In the genomic region with DNA sequence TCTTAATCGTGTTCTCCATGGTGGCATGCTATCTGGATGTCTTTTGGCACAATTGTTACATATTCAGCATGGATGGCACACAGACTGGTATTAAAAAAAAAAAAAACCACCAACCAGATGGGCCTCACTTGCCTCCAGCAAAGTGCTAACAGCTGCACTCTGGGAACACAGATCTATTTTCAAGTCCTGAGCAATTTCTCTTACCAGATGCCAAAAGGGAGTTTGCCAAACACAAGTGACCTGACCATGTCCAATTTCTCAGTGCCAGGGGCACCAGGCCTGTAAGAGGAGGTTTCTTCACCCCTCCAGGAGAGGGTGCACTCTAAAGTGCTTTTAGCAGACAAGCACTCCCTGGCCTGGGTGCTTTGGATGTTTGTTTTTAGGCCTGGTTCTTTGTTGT, we compare ENCODE assay signal across 17 mouse cellular contexts. TPM values are rescaled to one million over a fixed set of nuclear protein-coding genes. Genes with fewer than 3 reads are reported as not detected.
DNase-seq lines count a peak whose midpoint lies in the region; ATAC-seq and TF ChIP-seq lines count a peak whose summit lies in the region.
"Had no signal": no experiment of that assay in that cellular context is flagged by ENCODE, and none has a peak within 500 bp of the region (broad histone marks: within the 10 kb centered on the region; RNA-seq: fewer than 3 reads in every experiment).

No protein-coding gene starts in this region.

- 47% methylated on average over 1 of the region's 1 CpGs for WGBS in forebrain, embryonic 14.5 days
- 38% methylated on average over 1 of the region's 1 CpGs for WGBS in forebrain, embryonic 16.5 days
- 48% methylated on average over 1 of the region's 1 CpGs for WGBS in hindbrain, postnatal 0 days
- 71% methylated on average over 1 of the region's 1 CpGs for WGBS in hindbrain, embryonic 10.5 days

- H3K4me2 ChIP-seq in forebrain, embryonic 14.5 days (ENCODE audit: low read length): no peak overlapping the region
- H3K4me2 ChIP-seq in forebrain, embryonic 16.5 days (ENCODE audit: low read length): no peak overlapping the region
- no peak overlapping the region for H3K4me2 ChIP-seq in hindbrain, postnatal 0 days (ENCODE audit: low read depth, low read length)
- H3K4me2 ChIP-seq: hindbrain, embryonic 13.5 days; liver, embryonic 11.5 days; midbrain, embryonic 11.5 days had no signal

- ATAC-seq in forebrain, embryonic 14.5 days: no peak
- no peak for ATAC-seq in forebrain, embryonic 16.5 days
- peak; percentile 45; the same call in 1 of the 2 replicates for ATAC-seq in hindbrain, postnatal 0 days
- no peak for ATAC-seq in CD4-positive, CD25-positive, alpha-beta regulatory T cell, adult 4 months

- no peaks in the 10 kb centered on the region for H3K9me3 ChIP-seq in forebrain, embryonic 14.5 days (replicated peaks; ENCODE audit: control insufficient read depth, low read length)
- H3K9me3 ChIP-seq in forebrain, embryonic 16.5 days (ENCODE audit: control insufficient read depth, low read length): no peaks in the 10 kb centered on the region
- H3K9me3 ChIP-seq in hindbrain, postnatal 0 days (ENCODE audit: low read length): no peaks in the 10 kb centered on the region
- 0 out of 2 replicates have a peak, but pooled peaks cover 3% of the 10 kb centered on the region for H3K9me3 ChIP-seq in hindbrain, embryonic 10.5 days
- H3K9me3 ChIP-seq: hindbrain, embryonic 13.5 days had no signal

- H3K4me3 ChIP-seq in forebrain, embryonic 14.5 days (ENCODE audit: low read depth, low read length): no peak overlapping the region
- no peak overlapping the region for H3K4me3 ChIP-seq in forebrain, embryonic 16.5 days (replicated peaks; ENCODE audit: low read length)
- no peak overlapping the region for H3K4me3 ChIP-seq in hindbrain, postnatal 0 days (ENCODE audit: low read length)
- no peak overlapping the region for H3K4me3 ChIP-seq in hindbrain, embryonic 10.5 days
- H3K4me3 ChIP-seq: erythroblast, embryonic 14.5 days; hindbrain, embryonic 13.5 days had no signal

- H3K36me3 ChIP-seq in forebrain, embryonic 14.5 days (ENCODE audit: control insufficient read depth, insufficient read depth, low read length): no peaks in the 10 kb centered on the region
- no peaks in the 10 kb centered on the region for H3K36me3 ChIP-seq in forebrain, embryonic 16.5 days (ENCODE audit: control insufficient read depth, insufficient read depth)
- no peaks in the 10 kb centered on the region for H3K36me3 ChIP-seq in hindbrain, postnatal 0 days (ENCODE audit: insufficient read depth, low read length)
- H3K36me3 ChIP-seq in hindbrain, embryonic 10.5 days: no peaks in the 10 kb centered on the region
- H3K36me3 ChIP-seq: hindbrain, embryonic 13.5 days had no signal

- H3K9ac ChIP-seq in forebrain, embryonic 14.5 days (ENCODE audit: low read length): no peak overlapping the region
- no peak overlapping the region for H3K9ac ChIP-seq in forebrain, embryonic 16.5 days (replicated peaks; ENCODE audit: low read depth, low read length)
- no peak overlapping the region for H3K9ac ChIP-seq in hindbrain, postnatal 0 days (replicated peaks; ENCODE audit: low read length)
- H3K9ac ChIP-seq: hindbrain, embryonic 13.5 days had no signal

- H3K4me1 ChIP-seq in forebrain, embryonic 14.5 days (ENCODE audit: control insufficient read depth, insufficient read depth, low read length): peaks cover 6% of the 10 kb centered on the region; the same call in 1 of the 2 replicates
- H3K4me1 ChIP-seq in forebrain, embryonic 16.5 days (replicated peaks; ENCODE audit: control insufficient read depth, insufficient read depth, low read length): peaks cover 12% of the 10 kb centered on the region
- H3K4me1 ChIP-seq in hindbrain, postnatal 0 days (ENCODE audit: insufficient read depth, low read length): no peaks in the 10 kb centered on the region
- H3K4me1 ChIP-seq in hindbrain, embryonic 10.5 days (replicated peaks): peaks cover 14% of the 10 kb centered on the region; the same call in 1 of the 2 replicates

- no peak overlapping the region for H3K27ac ChIP-seq in forebrain, embryonic 14.5 days (ENCODE audit: low read depth, low read length)
- H3K27ac ChIP-seq in forebrain, embryonic 16.5 days (ENCODE audit: low read length): no peak overlapping the region
- no peak overlapping the region for H3K27ac ChIP-seq in hindbrain, postnatal 0 days
- no peak overlapping the region for H3K27ac ChIP-seq in hindbrain, embryonic 10.5 days
- H3K27ac ChIP-seq: hindbrain, embryonic 13.5 days had no signal

- no peaks in the 10 kb centered on the region for H3K27me3 ChIP-seq in forebrain, embryonic 14.5 days (replicated peaks; ENCODE audit: control insufficient read depth, insufficient read depth, low read length)
- H3K27me3 ChIP-seq in forebrain, embryonic 16.5 days (replicated peaks; ENCODE audit: control insufficient read depth, insufficient read depth, low read length): no peaks in the 10 kb centered on the region
- no peaks in the 10 kb centered on the region for H3K27me3 ChIP-seq in hindbrain, postnatal 0 days (ENCODE audit: insufficient read depth, low read length)
- no peaks in the 10 kb centered on the region for H3K27me3 ChIP-seq in hindbrain, embryonic 10.5 days (ENCODE audit: insufficient read depth, poor library complexity, severe bottlenecking)
- H3K27me3 ChIP-seq: hindbrain, embryonic 13.5 days had no signal

- DNase-seq in forebrain, embryonic 14.5 days (ENCODE audit: low spot score): peak; percentile 30
- DNase-seq in hindbrain, postnatal 0 days (ENCODE audit: low spot score): peak; percentile 38
- DNase-seq in hindbrain, embryonic 10.5 days (ENCODE audit: low spot score): no peak
- DNase-seq in gastrocnemius, adult 8-10 months (ENCODE audit: low spot score in 2 of 2): peak; percentile 26 to 42
- DNase-seq in layer of hippocampus, postnatal 14 days (ENCODE audit: low spot score in 2 of 2): peak; percentile 58 to 84
- DNase-seq in natural killer cell, adult 2 months (ENCODE audit: low spot score in 2 of 2): no peak
- DNase-seq: adrenal gland, postnatal 36 days; cerebellum, adult 18-20 months; kidney, adult 2 months; lung, postnatal 10 days; thymus, adult 2 months had no signal

- TF ChIP-seq CTCF in hindbrain, postnatal 0 days (IDR thresholded peaks at IDR 0.05; ENCODE audit: low read depth): peak; percentile 17

RNA-seq across cellular contexts. Expression of a gene that starts 12.2 kb away (rescaled TPM):
- 17.9 and 22.4 TPM in 2 replicates for polyA plus RNA-seq in forebrain, embryonic 14.5 days (2014; fragmentation: Nextera tagmentation; extraction: Ambion mirVana)
- 34.5 and 34.9 TPM in 2 replicates for polyA plus RNA-seq in forebrain, embryonic 16.5 days (2015; fragmentation: Nextera tagmentation; extraction: Ambion mirVana)
- total RNA-seq in hindbrain, postnatal 0 days (2014; rRNA removed): 24.4 and 27.0 TPM in 2 replicates
- 18.4 and 19.3 TPM in 2 replicates for polyA plus RNA-seq in hindbrain, postnatal 0 days (2015; fragmentation: Nextera tagmentation; extraction: Ambion mirVana)
- polyA plus RNA-seq in hindbrain, embryonic 10.5 days (2016; fragmentation: Nextera tagmentation; extraction: Ambion mirVana): 23.9 and 30.8 TPM in 2 replicates
- 1 to 10 TPM; 7.6 to 9.3 (median 8.5) TPM for total RNA-seq in gastrocnemius, adult 8-10 months (2022)
- total RNA-seq in layer of hippocampus, postnatal 14 days (2021): 10 to 100 TPM; 30.6 to 32.2 TPM
- polyA plus RNA-seq in CD4-positive, CD25-positive, alpha-beta regulatory T cell, adult 4 months (2017; shearing (Covaris generic)): 10 to 100 TPM; 14.1 to 22.1 TPM

Comparison
In these comparisons a context has a peak if more than half of its experiments do, and no peak if none do; other contexts are left out.
1. DNase-seq: peak in forebrain, embryonic 14.5 days (single experiment), hindbrain, postnatal 0 days (single experiment), gastrocnemius, adult 8-10 months (2 of 2) and layer of hippocampus, postnatal 14 days (2 of 2); none in hindbrain, embryonic 10.5 days (single experiment) and natural killer cell, adult 2 months (0 of 2).